Mouse (Mus musculus) lung, embryonic 14.5 days (tissue): ENCODE results near the gene Bcr. TPM values are rescaled to one million over a fixed set of nuclear protein-coding genes. Genes with fewer than 3 reads are reported as not detected.

Experiments used
- ATAC-seq: fragments of 200-750 bp; cut with Nextera tagmentation; 2 replicates; pipeline ENCODE4 v1.8.0; 2017; ENCODE audit warnings: mild to moderate bottlenecking, moderate TSS enrichment, moderate library complexity; ENCODE audit not compliant: insufficient read depth
- DNase-seq: peaks from one replicate; pipeline ENCODE4 v3.0.0-alpha.2; 2015
- H3K27ac ChIP-seq: fragments of 300-500 bp; sonication (generic); 2 replicates; pipeline ENCODE4 v1.5.1; 2014; ENCODE audit warnings: low read depth, mild to moderate bottlenecking, moderate library complexity
- H3K27me3 ChIP-seq: fragments of 300-500 bp; sonication (generic); 2 replicates; pipeline ENCODE4 v1.6.1; 2014; ENCODE audit warnings: low read length, control low read depth; ENCODE audit not compliant: insufficient read depth
- H3K36me3 ChIP-seq: fragments of 300-500 bp; sonication (generic); 2 replicates; pipeline ENCODE4 v1.6.1; 2014; ENCODE audit warnings: control low read depth; ENCODE audit not compliant: insufficient read depth
- H3K4me1 ChIP-seq: fragments of 300-500 bp; sonication (generic); 2 replicates; pipeline ENCODE4 v1.6.1; 2014; ENCODE audit warnings: antibody characterized with exemption, control low read depth; ENCODE audit not compliant: insufficient read depth
- H3K4me2 ChIP-seq: fragments of 300-500 bp; sonication (generic); 2 replicates; pipeline ENCODE4 v1.6.1; 2014; ENCODE audit warnings: mild to moderate bottlenecking
- H3K4me3 ChIP-seq: fragments of 300-500 bp; sonication (generic); 2 replicates; pipeline ENCODE4 v1.5.1; 2014; ENCODE audit warnings: low read depth, low read length
- H3K9ac ChIP-seq: fragments of 300-500 bp; sonication (generic); 2 replicates; pipeline ENCODE4 v1.6.1; 2014
- H3K9me3 ChIP-seq: fragments of 300-500 bp; sonication (generic); 2 replicates; pipeline ENCODE4 v1.6.1; 2016; ENCODE audit warnings: low read depth, low read length, control low read depth
- CTCF ChIP-seq: IDR thresholded peaks from 2 replicates; pipeline ENCODE4 v1.5.1; 2016; ENCODE audit warnings: antibody characterized with exemption, low read depth
- WGBS: fragments of 180-500 bp; shearing (Covaris S2); extraction: QIAGEN DNeasy Blood & Tissue Kit; methylation state at CpG from one replicate; pipeline ENCODE4 v1.1.7; 2014; 5-methylcytosine and 5-hydroxymethylcytosine counted together
- polyA plus RNA-seq: library from polyadenylated mRNA; unstranded; fragments of >200 nt; fragmentation: Nextera tagmentation; extraction: Ambion mirVana; gene quantifications from 2 replicates; pipeline ENCODE4 v1.2.1, GENCODE M21; 2014

Bcr gene
- polyA plus RNA-seq, 1 experiment from 2014 or later: 11.5 TPM

GRCm38 (mm10) chr10:75055672-75056071, 4.7 kb upstream of the Bcr start:
- Histone ChIP-seq H3K4me2 (no peak overlapping the region), H3K4me1 (peaks cover 7% of the 10 kb centered on the region), H3K9me3 (no peaks in the 10 kb centered on the region), H3K36me3 (no peaks in the 10 kb centered on the region), H3K27me3 (no peaks in the 10 kb centered on the region), H3K9ac (no peak overlapping the region), H3K27ac (no peak overlapping the region), H3K4me3 (no peak overlapping the region)
- DNase-seq: no peak
- no peak for ATAC-seq
- WGBS: 62% methylated on average over 5 of the region's 5 CpGs
- no peak for TF ChIP-seq CTCF

DNA sequence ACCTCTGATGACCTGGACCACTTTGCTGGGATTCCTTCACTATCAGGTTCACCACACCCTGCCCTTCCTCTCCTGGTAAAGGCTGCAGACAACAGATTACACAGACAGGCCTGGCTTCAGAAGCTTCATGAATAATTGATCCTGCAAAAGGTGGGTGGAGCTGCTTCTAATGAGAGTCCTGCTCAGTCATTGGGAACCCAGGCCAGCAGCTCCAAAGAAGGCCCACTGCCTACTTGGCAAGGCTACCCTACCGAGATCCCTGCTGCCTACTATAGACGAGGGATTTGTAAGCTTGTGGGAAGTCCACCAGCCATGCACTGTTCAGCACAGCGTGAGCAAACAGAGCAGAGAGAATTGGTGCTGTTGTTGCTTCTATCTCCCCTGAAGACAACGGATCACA, 4.1 kb upstream of the Bcr start:
- H3K27ac ChIP-seq: no peak overlapping the region
- no peak for DNase-seq
- ATAC-seq: no peak
- H3K36me3 ChIP-seq: no peaks in the 10 kb centered on the region
- peaks cover 7% of the 10 kb centered on the region for H3K4me1 ChIP-seq
- H3K4me2 ChIP-seq: no peak overlapping the region
- H3K9ac ChIP-seq: no peak overlapping the region
- 17% methylated on average over 4 of the region's 4 CpGs for WGBS
- no peaks in the 10 kb centered on the region for H3K9me3 ChIP-seq
- no peaks in the 10 kb centered on the region for H3K27me3 ChIP-seq
- no peak overlapping the region for H3K4me3 ChIP-seq
- TF ChIP-seq CTCF: no peak

DNA sequence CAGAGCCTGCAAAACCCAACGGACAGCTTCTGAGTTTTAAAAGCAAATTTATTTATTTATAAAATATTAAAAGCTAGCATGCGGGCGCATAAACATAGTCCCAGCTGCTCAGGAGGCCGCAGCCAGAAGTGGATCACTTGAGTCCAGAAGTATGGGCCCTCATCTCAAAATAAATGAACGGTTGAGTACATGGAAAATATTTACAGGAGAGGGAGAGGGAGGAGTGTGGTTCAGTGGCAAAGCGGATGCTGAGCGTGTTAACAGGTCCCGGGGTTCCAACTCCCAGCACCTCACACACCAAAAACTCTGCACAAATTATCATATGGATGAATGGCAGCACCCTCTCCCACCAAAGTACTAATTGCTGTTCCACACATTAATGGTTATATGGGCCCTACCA, 2.1 kb upstream of the Bcr start:
- no peak for TF ChIP-seq CTCF
- Histone ChIP-seq H3K27me3 (no peaks in the 10 kb centered on the region), H3K4me2 (no peak overlapping the region), H3K36me3 (no peaks in the 10 kb centered on the region), H3K9ac (no peak overlapping the region), H3K27ac (no peak overlapping the region), H3K4me1 (peaks cover 20% of the 10 kb centered on the region), H3K9me3 (no peaks in the 10 kb centered on the region), H3K4me3 (no peak overlapping the region)
- ATAC-seq (no peak), DNase-seq (peak; percentile 35)
- WGBS: 42% methylated on average over 8 of the region's 8 CpGs

DNA sequence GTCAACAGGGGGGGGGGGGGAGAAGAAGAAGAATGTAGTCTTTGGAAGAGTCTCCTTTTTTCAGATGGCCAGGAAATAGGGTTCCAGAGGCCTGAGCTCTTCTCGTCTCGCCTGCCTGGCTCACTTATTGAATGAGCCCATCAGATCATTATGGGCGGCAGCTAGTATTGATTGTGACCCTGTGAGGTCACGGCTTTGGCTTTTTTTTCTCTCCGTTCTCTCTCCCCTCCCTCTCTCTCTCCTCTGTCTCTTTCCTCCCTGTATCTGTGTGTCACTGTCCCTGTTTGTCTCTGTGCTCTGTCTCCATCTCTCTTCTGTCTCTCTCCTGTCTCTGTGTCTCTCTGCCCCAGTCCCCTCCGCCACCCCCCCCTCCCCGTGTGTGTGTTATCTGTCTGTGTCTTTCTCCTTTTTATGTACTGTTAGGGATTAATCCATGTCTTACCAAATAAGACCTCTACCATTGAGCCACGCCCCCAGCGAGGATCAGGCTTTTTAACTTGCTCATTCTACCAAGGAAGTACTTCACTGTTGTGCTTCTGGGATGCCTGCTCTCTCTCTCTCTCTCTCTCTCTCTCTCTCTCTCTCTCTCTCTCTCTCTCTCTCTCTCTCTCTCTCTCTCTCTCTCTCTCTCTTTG, 1.5 kb upstream of the Bcr start:
- H3K36me3 ChIP-seq: no peaks in the 10 kb centered on the region
- no peak overlapping the region for H3K27ac ChIP-seq
- H3K9ac ChIP-seq: no peak overlapping the region
- no peak overlapping the region for H3K4me3 ChIP-seq
- TF ChIP-seq CTCF: no peak
- ATAC-seq (no peak), DNase-seq (peak; percentile 61)
- peak overlapping the region; percentile 10; the same call in 1 of the 2 replicates for H3K4me2 ChIP-seq
- peaks cover 23% of the 10 kb centered on the region for H3K4me1 ChIP-seq
- no peaks in the 10 kb centered on the region for H3K9me3 ChIP-seq
- no peaks in the 10 kb centered on the region for H3K27me3 ChIP-seq
- 32% methylated on average over 9 of the region's 9 CpGs for WGBS

DNA sequence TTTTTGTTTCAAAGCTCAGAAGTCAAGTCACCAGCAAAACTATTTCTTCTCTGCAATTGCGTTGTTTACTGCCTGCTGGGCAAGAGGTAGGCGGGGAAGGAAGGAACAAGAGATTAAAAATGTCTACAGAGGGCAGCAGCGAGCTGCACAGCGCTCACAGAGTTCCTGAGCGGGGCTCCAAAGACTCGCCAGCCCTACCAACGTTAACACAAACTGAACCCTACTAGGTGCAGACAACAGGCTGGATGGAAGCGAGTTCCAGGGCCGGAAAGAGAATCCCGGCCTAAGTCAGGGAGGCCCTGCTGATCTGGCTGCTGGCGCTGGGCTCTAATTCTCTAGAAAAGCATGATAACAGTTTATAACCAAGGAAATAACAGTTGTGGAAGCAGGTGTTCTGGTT, 996 bp upstream of the Bcr start:
- no peak overlapping the region for H3K4me3 ChIP-seq
- TF ChIP-seq CTCF: peak; percentile 81
- ATAC-seq (0 out of 2 replicates have a peak, but pooled peaks have one; percentile 28), DNase-seq (peak; percentile 91)
- no peak overlapping the region for H3K9ac ChIP-seq
- H3K27me3 ChIP-seq: no peaks in the 10 kb centered on the region
- peaks cover 23% of the 10 kb centered on the region for H3K4me1 ChIP-seq
- H3K36me3 ChIP-seq: no peaks in the 10 kb centered on the region
- H3K9me3 ChIP-seq: no peaks in the 10 kb centered on the region
- WGBS: under 1% methylated on average over 11 of the region's 11 CpGs
- H3K27ac ChIP-seq: no peak overlapping the region
- H3K4me2 ChIP-seq: peak overlapping the region; percentile 94

DNA sequence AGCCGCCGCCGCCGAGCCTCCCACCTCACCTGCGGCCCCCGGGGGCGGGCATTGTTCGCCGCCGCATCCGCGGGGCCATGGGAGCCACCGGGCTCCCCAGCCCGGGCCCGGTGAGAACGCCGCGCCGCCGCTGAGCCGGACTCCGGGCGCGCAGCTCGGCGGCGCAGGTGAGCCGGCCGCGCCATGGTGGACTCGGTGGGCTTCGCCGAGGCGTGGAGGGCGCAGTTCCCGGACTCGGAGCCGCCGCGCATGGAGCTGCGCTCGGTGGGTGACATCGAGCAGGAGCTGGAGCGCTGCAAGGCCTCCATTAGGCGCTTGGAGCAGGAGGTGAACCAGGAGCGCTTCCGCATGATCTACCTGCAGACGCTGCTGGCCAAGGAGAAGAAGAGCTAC, 447 bp downstream of the Bcr start:
- DNase-seq: peak; percentile 37
- H3K27ac ChIP-seq: peak overlapping the region; percentile 42; the same call in 1 of the 2 replicates

DNA sequence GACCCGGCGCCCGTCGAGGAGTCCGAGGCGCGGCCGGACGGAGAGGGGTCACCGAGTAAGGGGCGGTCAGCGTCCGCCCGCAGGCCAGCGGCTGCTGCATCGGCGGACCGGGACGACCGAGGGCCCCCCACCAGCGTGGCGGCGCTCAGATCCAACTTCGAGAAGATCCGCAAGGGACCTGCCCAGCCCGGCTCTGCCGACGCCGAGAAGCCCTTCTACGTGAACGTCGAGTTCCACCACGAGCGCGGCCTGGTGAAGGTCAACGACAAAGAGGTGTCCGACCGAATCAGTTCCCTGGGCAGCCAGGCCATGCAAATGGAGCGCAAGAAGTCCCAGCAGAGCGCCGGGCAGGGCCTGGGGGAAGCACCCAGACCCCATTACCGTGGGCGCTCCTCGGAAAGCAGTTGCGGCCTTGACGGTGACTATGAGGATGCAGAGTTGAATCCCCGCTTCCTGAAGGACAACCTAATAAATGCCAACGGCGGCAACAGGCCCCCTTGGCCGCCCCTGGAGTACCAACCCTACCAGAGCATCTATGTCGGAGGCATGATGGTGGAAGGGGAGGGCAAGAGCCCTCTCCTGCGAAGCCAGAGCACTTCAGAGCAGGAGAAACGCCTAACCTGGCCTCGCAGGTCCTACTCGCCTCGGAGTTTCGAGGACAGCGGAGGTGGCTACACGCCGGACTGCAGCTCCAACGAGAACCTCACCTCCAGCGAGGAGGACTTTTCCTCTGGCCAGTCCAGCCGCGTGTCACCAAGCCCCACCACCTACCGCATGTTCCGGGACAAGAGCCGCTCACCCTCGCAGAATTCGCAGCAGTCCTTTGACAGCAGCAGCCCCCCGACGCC, 1.2 kb downstream of the Bcr start:
- ATAC-seq: no peak
- Histone ChIP-seq H3K27me3 (no peaks in the 10 kb centered on the region), H3K4me3 (peak overlapping the region; percentile 85), H3K27ac (peak overlapping the region; percentile 30; the same call in 1 of the 2 replicates), H3K4me1 (peaks cover 20% of the 10 kb centered on the region), H3K9me3 (no peaks in the 10 kb centered on the region), H3K9ac (peak overlapping the region; percentile 76), H3K4me2 (peak overlapping the region; percentile 94), H3K36me3 (peaks cover under 1% of the 10 kb centered on the region; the same call in 1 of the 2 replicates)
- peak; percentile 45 for DNase-seq
- 2% methylated on average over 71 of the region's 71 CpGs for WGBS
- TF ChIP-seq CTCF: no peak

More for the DNA sequence above, 447 bp downstream of the Bcr start:
- H3K4me2 ChIP-seq: peak overlapping the region; percentile 94
- no peaks in the 10 kb centered on the region for H3K9me3 ChIP-seq
- WGBS: under 1% methylated on average over 48 of the region's 48 CpGs
- H3K4me1 ChIP-seq: peaks cover 20% of the 10 kb centered on the region
- H3K4me3 ChIP-seq: peak overlapping the region; percentile 85
- no peaks in the 10 kb centered on the region for H3K27me3 ChIP-seq
- TF ChIP-seq CTCF: no peak
- peak overlapping the region; percentile 76 for H3K9ac ChIP-seq
- peak; percentile 4 for ATAC-seq
- no peaks in the 10 kb centered on the region for H3K36me3 ChIP-seq
